Mouse (Mus musculus) megakaryocyte, embryonic 14.5 days (primary cell): ENCODE results near the gene Zmynd15. TPM values are rescaled to one million over a fixed set of nuclear protein-coding genes. Genes with fewer than 3 reads are reported as not detected.

Source experiments
- H3K27me3 ChIP-seq: replicated peaks from 2 replicates; pipeline ENCODE3; 2012; ENCODE audit warnings: inconsistent platforms
- H3K36me3 ChIP-seq: replicated peaks from 2 replicates; pipeline ENCODE3; 2012; ENCODE audit warnings: low read length, inconsistent platforms, mixed read lengths
- H3K4me1 ChIP-seq: 2 replicates; pipeline ENCODE4 v1.6.1; 2012; ENCODE audit warnings: inconsistent platforms
- H3K4me3 ChIP-seq: replicated peaks from 2 replicates; pipeline ENCODE3; 2012; ENCODE audit warnings: moderate library complexity, mild to moderate bottlenecking, inconsistent platforms
- H3K9me3 ChIP-seq: 2 replicates; pipeline ENCODE4 v1.6.1; 2012; ENCODE audit warnings: inconsistent platforms
- FLI1 ChIP-seq: IDR thresholded peaks from 2 replicates; pipeline ENCODE4 v1.6.1; 2012; ENCODE audit warnings: low read length, inconsistent platforms, mixed read lengths
- GATA1 ChIP-seq: IDR thresholded peaks from 3 replicates; pipeline ENCODE4 v1.6.1; 2012; ENCODE audit warnings: mixed read lengths, low read length, inconsistent platforms, borderline replicate concordance
- polyA plus RNA-seq: library from polyadenylated mRNA; stranded (reverse); fragments of >175 nt; gene quantifications from 2 replicates; pipeline ENCODE4 v1.2.3, GENCODE M21; 2012; ENCODE audit warnings: low replicate concordance; ENCODE audit not compliant: insufficient read depth

The Zmynd15 gene
- polyA plus RNA-seq, 1 experiment, result 3.6 TPM

- Histone ChIP-seq H3K36me3 (peaks cover 33% of the 10 kb centered on the region), H3K4me1 (peaks cover 56% of the 10 kb centered on the region), H3K27me3 (no peaks in the 10 kb centered on the region), H3K9me3 (no peaks in the 10 kb centered on the region), H3K4me3 (peak within 1 kb of the TSS; percentile 92)
- TF ChIP-seq FLI1 (no peak), GATA1 (0 out of 3 replicates have a peak, but pooled peaks have one; percentile 61)
Observed at GRCm38 (mm10) chr11:70432048-70432894, 27.0 kb upstream of the Zmynd15 start, which contains the start of gene Arrb2. TSS of gene Arrb2 (plus strand) at chr11:70432635.

GRCm38 (mm10) chr11:70432895-70433568 is 26.2 kb upstream of the Zmynd15 start:
- Histone ChIP-seq H3K36me3 (peaks cover 40% of the 10 kb centered on the region), H3K4me1 (peaks cover 64% of the 10 kb centered on the region), H3K4me3 (peak overlapping the region; percentile 92), H3K27me3 (no peaks in the 10 kb centered on the region), H3K9me3 (no peaks in the 10 kb centered on the region)
- TF ChIP-seq GATA1 (peak; percentile 57; the same call in 1 of the 3 replicates), FLI1 (no peak)

GRCm38 (mm10) chr11:70433569-70433943 is 25.7 kb upstream of the Zmynd15 start:
- TF ChIP-seq GATA1, result no peak
- TF ChIP-seq FLI1, result no peak

GRCm38 (mm10) chr11:70433951-70434350 is 25.3 kb upstream of the Zmynd15 start:
- Histone ChIP-seq H3K36me3 (peaks cover 49% of the 10 kb centered on the region), H3K27me3 (no peaks in the 10 kb centered on the region), H3K9me3 (no peaks in the 10 kb centered on the region), H3K4me3 (peak overlapping the region; percentile 92), H3K4me1 (peaks cover 73% of the 10 kb centered on the region)
- TF ChIP-seq FLI1, result no peak
- TF ChIP-seq GATA1, result no peak

More at GRCm38 (mm10) chr11:70433569-70433943, 25.7 kb upstream of the Zmynd15 start:
- no peaks in the 10 kb centered on the region for H3K27me3 ChIP-seq
- no peaks in the 10 kb centered on the region for H3K9me3 ChIP-seq
- peak overlapping the region; percentile 92 for H3K4me3 ChIP-seq
- peaks cover 45% of the 10 kb centered on the region for H3K36me3 ChIP-seq
- peaks cover 69% of the 10 kb centered on the region for H3K4me1 ChIP-seq

- H3K9me3 ChIP-seq, result no peaks in the 10 kb centered on the region
- TF ChIP-seq FLI1, result no peak
- no peak for TF ChIP-seq GATA1
- H3K4me3 ChIP-seq, result peak overlapping the region; percentile 92
- H3K4me1 ChIP-seq, result peaks cover 88% of the 10 kb centered on the region
- peaks cover 65% of the 10 kb centered on the region for H3K36me3 ChIP-seq
- H3K27me3 ChIP-seq, result no peaks in the 10 kb centered on the region
Observed at GRCm38 (mm10) chr11:70435476-70435875, 23.8 kb upstream of the Zmynd15 start.

- Histone ChIP-seq H3K36me3 (peaks cover 83% of the 10 kb centered on the region), H3K4me3 (peak overlapping the region; percentile 33), H3K27me3 (no peaks in the 10 kb centered on the region), H3K9me3 (no peaks in the 10 kb centered on the region), H3K4me1 (peaks cover 91% of the 10 kb centered on the region)
- no peak for TF ChIP-seq FLI1
- TF ChIP-seq GATA1, result no peak
Observed at GRCm38 (mm10) chr11:70437426-70437825, 21.8 kb upstream of the Zmynd15 start.

GRCm38 (mm10) chr11:70438728-70439374 is 20.4 kb upstream of the Zmynd15 start:
- Histone ChIP-seq H3K27me3 (no peaks in the 10 kb centered on the region), H3K9me3 (no peaks in the 10 kb centered on the region), H3K4me1 (peaks cover 89% of the 10 kb centered on the region), H3K4me3 (no peak overlapping the region), H3K36me3 (peaks cover 95% of the 10 kb centered on the region)
- TF ChIP-seq FLI1 (no peak), GATA1 (no peak)

GRCm38 (mm10) chr11:70440637-70441036 is 18.6 kb upstream of the Zmynd15 start:
- Histone ChIP-seq H3K9me3 (no peaks in the 10 kb centered on the region), H3K36me3 (peaks cover 82% of the 10 kb centered on the region), H3K27me3 (no peaks in the 10 kb centered on the region), H3K4me1 (peaks cover 82% of the 10 kb centered on the region), H3K4me3 (no peak overlapping the region)
- TF ChIP-seq FLI1, result no peak
- TF ChIP-seq GATA1, result no peak

GRCm38 (mm10) chr11:70441882-70442281 is 17.4 kb upstream of the Zmynd15 start:
- H3K4me3 ChIP-seq, result peak overlapping the region; percentile 39
- no peak for TF ChIP-seq GATA1
- TF ChIP-seq FLI1, result no peak
- H3K36me3 ChIP-seq, result peaks cover 69% of the 10 kb centered on the region
- H3K4me1 ChIP-seq, result peaks cover 82% of the 10 kb centered on the region
- no peaks in the 10 kb centered on the region for H3K27me3 ChIP-seq
- no peaks in the 10 kb centered on the region for H3K9me3 ChIP-seq
